Mouse (Mus musculus) lung, postnatal 0 days (tissue): Measurements from ENCODE around the gene Slc16a12.

Source experiments
- CTCF ChIP-seq: IDR thresholded peaks from 2 replicates; pipeline ENCODE4 v1.5.1; 2016; ENCODE audit warnings: antibody characterized with exemption, mild to moderate bottlenecking
- EP300 ChIP-seq: IDR thresholded peaks from 2 replicates; pipeline ENCODE4 v1.6.1; 2016; ENCODE audit warnings: antibody characterized with exemption, mild to moderate bottlenecking, control low read depth

- no peak for TF ChIP-seq CTCF
- TF ChIP-seq EP300, result 0 out of 2 replicates have a peak, but pooled peaks have one; percentile 12
These were observed 73.6 kb downstream of the Slc16a12 start for GRCm38 (mm10) chr19:34673476-34673875.
